Mouse (Mus musculus) thymus, adult 2 months (tissue): ENCODE results near the gene Tprgl.

ENCODE experiments used
- CTCF ChIP-seq: fragments of 200-500 bp; IDR thresholded peaks from 2 replicates; pipeline ENCODE4 v1.5.1; 2012; ENCODE audit warnings: mild to moderate bottlenecking, control low read depth, low read length, moderate library complexity, borderline replicate concordance; ENCODE audit not compliant: control insufficient read depth, poor library complexity, insufficient read depth; ENCODE audit errors: extremely low read depth
- POLR2A ChIP-seq: fragments of 200-500 bp; IDR thresholded peaks from 2 replicates; pipeline ENCODE4 v1.6.1; 2012; ENCODE audit warnings: mild to moderate bottlenecking, low read length, control low read depth, moderate library complexity; ENCODE audit not compliant: control insufficient read depth, poor library complexity, insufficient read depth; ENCODE audit errors: extremely low read depth

- no peak for TF ChIP-seq CTCF
- TF ChIP-seq POLR2A, result no peak
Observed at GRCm38 (mm10) chr4:154170506-154171150, 10.2 kb upstream of the Tprgl start, which contains the start of gene Megf6.
